Mouse (Mus musculus) forebrain, embryonic 14.5 days (tissue): ENCODE measurements around the gene Calhm1. TPM values are rescaled to one million over a fixed set of nuclear protein-coding genes. Genes with fewer than 3 reads are reported as not detected.

Experiments used
- ATAC-seq: fragments of 200-750 bp; cut with Nextera tagmentation; 2 replicates; pipeline ENCODE4 v1.8.0; 2017; ENCODE audit warnings: mild to moderate bottlenecking, moderate library complexity
- DNase-seq: peaks from one replicate; pipeline ENCODE4 v3.0.0-alpha.2; 2015; ENCODE audit warnings: low spot score
- H3K27ac ChIP-seq: fragments of 300-500 bp; sonication (generic); 2 replicates; pipeline ENCODE4 v1.5.1; 2014; ENCODE audit warnings: low read depth, mild to moderate bottlenecking, control low read depth, low read length, moderate library complexity
- H3K27me3 ChIP-seq: fragments of 300-500 bp; sonication (generic); replicated peaks from 2 replicates; pipeline ENCODE4 v1.6.1; 2014; ENCODE audit warnings: low read length, control low read depth, mixed read lengths; ENCODE audit not compliant: control insufficient read depth, insufficient read depth
- H3K36me3 ChIP-seq: fragments of 300-500 bp; sonication (generic); 2 replicates; pipeline ENCODE4 v1.6.1; 2014; ENCODE audit warnings: low read length, control low read depth; ENCODE audit not compliant: control insufficient read depth, insufficient read depth
- H3K4me1 ChIP-seq: fragments of 300-500 bp; sonication (generic); 2 replicates; pipeline ENCODE4 v1.6.1; 2014; ENCODE audit warnings: antibody characterized with exemption, low read length, control low read depth; ENCODE audit not compliant: control insufficient read depth, insufficient read depth
- H3K4me2 ChIP-seq: fragments of 300-500 bp; sonication (generic); 2 replicates; pipeline ENCODE4 v1.6.1; 2014; ENCODE audit warnings: mild to moderate bottlenecking, control low read depth, low read length
- H3K4me3 ChIP-seq: fragments of 300-500 bp; sonication (generic); 2 replicates; pipeline ENCODE4 v1.5.1; 2014; ENCODE audit warnings: low read depth, low read length, control low read depth
- H3K9ac ChIP-seq: fragments of 300-500 bp; sonication (generic); 2 replicates; pipeline ENCODE4 v1.6.1; 2014; ENCODE audit warnings: mild to moderate bottlenecking, low read length, control low read depth, moderate library complexity
- H3K9me3 ChIP-seq: fragments of 300-500 bp; sonication (generic); replicated peaks from 2 replicates; pipeline ENCODE4 v1.6.1; 2016; ENCODE audit warnings: low read length, control low read depth, mixed read lengths; ENCODE audit not compliant: control insufficient read depth
- WGBS: fragments of 180-500 bp; shearing (Covaris S2); extraction: QIAGEN DNeasy Blood & Tissue Kit; methylation state at CpG from one replicate; pipeline ENCODE4 v1.1.7; 2014; 5-methylcytosine and 5-hydroxymethylcytosine counted together
- polyA plus RNA-seq: library from polyadenylated mRNA; unstranded; fragments of >200 nt; fragmentation: Nextera tagmentation; extraction: Ambion mirVana; gene quantifications from 2 replicates; pipeline ENCODE4 v1.2.1, GENCODE M21; 2014

Calhm1 gene
- polyA plus RNA-seq, 1 experiment from 2014 or later = not detected

DNA sequence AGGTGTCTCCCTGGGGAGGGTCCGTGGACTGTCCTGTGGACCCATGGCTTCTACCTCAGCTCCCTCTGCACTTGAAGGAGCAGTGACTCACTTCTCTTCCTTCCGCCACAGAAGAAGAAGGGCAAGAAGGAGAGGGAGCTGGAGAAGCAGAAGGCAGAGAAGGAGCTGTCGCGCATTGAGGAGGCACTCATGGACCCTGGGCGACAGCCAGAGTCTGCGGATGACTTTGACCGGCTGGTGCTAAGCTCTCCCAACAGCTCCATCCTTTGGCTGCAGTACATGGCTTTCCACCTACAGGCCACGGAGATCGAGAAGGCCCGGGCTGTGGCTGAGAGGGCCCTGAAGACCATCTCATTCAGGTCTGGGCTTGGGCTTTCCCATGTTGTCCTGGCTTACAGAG, 15.9 kb downstream of the Calhm1 start:
- no peak overlapping the region for H3K4me3 ChIP-seq
- DNase-seq (no peak), ATAC-seq (no peak)
- no peak overlapping the region for H3K4me2 ChIP-seq
- no peaks in the 10 kb centered on the region for H3K9me3 ChIP-seq
- no peaks in the 10 kb centered on the region for H3K27me3 ChIP-seq
- H3K4me1 ChIP-seq = no peaks in the 10 kb centered on the region
- WGBS = 98% methylated on average over 10 of the region's 10 CpGs
- no peak overlapping the region for H3K9ac ChIP-seq
- peaks cover 90% of the 10 kb centered on the region for H3K36me3 ChIP-seq
- no peak overlapping the region for H3K27ac ChIP-seq

DNA sequence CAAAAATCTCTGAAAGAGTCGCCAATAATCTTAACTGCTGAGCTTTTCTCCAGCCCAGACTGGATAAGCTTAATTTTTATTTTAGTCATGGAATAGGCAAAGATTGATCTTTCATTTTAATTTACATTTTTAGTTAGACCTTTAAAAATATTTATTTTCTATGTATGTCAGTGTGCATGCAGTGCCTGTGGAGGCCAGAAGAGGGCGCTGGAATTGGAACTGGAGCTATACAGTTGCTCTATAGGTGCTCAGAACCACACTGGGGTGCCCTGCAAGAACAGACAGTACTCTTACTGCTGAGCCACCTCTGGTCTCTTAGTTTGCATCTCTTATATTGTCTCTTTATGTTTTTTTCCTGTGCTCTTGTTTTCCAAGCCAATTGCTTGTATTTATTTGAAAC, 21.3 kb downstream of the Calhm1 start:
- Histone ChIP-seq H3K4me1 (no peaks in the 10 kb centered on the region), H3K27ac (no peak overlapping the region)
- no peak for ATAC-seq

GRCm38 (mm10) chr19:47121054-47121453, 23.0 kb downstream of the Calhm1 start:
- H3K4me3 ChIP-seq = no peak overlapping the region
- H3K36me3 ChIP-seq = peaks cover 67% of the 10 kb centered on the region
- no peaks in the 10 kb centered on the region for H3K27me3 ChIP-seq
- no peaks in the 10 kb centered on the region for H3K4me1 ChIP-seq
- ATAC-seq (no peak), DNase-seq (peak; percentile 63)
- H3K9me3 ChIP-seq = no peaks in the 10 kb centered on the region
- WGBS = 42% methylated on average over 4 of the region's 4 CpGs
- H3K4me2 ChIP-seq = no peak overlapping the region
- H3K9ac ChIP-seq = no peak overlapping the region
- no peak overlapping the region for H3K27ac ChIP-seq

More for the DNA sequence above, 21.3 kb downstream of the Calhm1 start:
- 26% methylated on average over 2 of the region's 2 CpGs for WGBS
- DNase-seq = peak; percentile 48
- Histone ChIP-seq H3K4me2 (no peak overlapping the region), H3K9ac (no peak overlapping the region), H3K4me3 (no peak overlapping the region), H3K9me3 (no peaks in the 10 kb centered on the region), H3K36me3 (peaks cover 67% of the 10 kb centered on the region), H3K27me3 (no peaks in the 10 kb centered on the region)

GRCm38 (mm10) chr19:47118634-47119033, 25.4 kb downstream of the Calhm1 start:
- Histone ChIP-seq H3K27ac (no peak overlapping the region), H3K36me3 (peaks cover 71% of the 10 kb centered on the region), H3K9me3 (no peaks in the 10 kb centered on the region), H3K4me2 (no peak overlapping the region), H3K4me1 (no peaks in the 10 kb centered on the region), H3K27me3 (no peaks in the 10 kb centered on the region), H3K9ac (no peak overlapping the region), H3K4me3 (no peak overlapping the region)
- WGBS = 88% methylated on average over 2 of the region's 2 CpGs
- no peak for ATAC-seq
- no peak for DNase-seq

DNA sequence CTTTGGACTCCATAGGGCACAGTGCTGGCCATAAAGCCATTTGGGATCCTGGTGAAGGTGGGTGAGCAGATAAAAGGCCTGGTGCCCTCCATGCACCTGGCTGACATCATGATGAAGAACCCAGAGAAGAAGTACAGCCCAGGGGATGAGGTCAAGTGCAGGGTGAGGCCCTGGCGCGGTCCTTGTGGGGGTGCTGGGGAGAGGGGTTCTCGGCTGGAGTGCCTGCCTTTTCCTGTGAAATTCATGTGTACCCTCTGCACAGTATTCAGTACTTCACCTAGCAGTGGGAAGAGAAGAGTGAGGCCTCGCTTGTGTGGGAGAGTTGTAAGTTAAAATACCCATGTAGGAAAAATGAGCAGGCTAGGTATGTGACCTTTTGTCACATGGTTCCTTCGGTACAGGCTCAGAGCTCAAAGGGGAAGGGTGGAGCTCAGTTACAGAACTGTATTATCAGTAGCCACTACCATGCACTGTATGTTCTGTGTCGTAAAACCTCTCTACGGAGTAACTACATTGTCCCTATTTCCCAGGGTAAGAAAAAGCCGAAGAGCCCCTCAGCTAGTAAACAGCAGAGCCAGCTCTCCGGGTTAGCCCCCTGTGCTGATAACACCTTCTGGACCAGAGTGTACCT, 39.3 kb downstream of the Calhm1 start:
- Histone ChIP-seq H3K9me3 (no peaks in the 10 kb centered on the region), H3K27me3 (no peaks in the 10 kb centered on the region), H3K4me3 (no peak overlapping the region), H3K36me3 (peaks cover 98% of the 10 kb centered on the region), H3K9ac (no peak overlapping the region), H3K4me2 (no peak overlapping the region), H3K27ac (no peak overlapping the region), H3K4me1 (no peaks in the 10 kb centered on the region)
- 96% methylated on average over 9 of the region's 9 CpGs for WGBS
- DNase-seq (no peak), ATAC-seq (no peak)

- H3K4me3 ChIP-seq = no peak overlapping the region
- H3K36me3 ChIP-seq = peaks cover 98% of the 10 kb centered on the region
- no peak for DNase-seq
- no peak overlapping the region for H3K27ac ChIP-seq
- H3K4me2 ChIP-seq = no peak overlapping the region
- WGBS = 92% methylated on average over 5 of the region's 5 CpGs
- no peak overlapping the region for H3K9ac ChIP-seq
- no peak for ATAC-seq
- H3K27me3 ChIP-seq = no peaks in the 10 kb centered on the region
- no peaks in the 10 kb centered on the region for H3K9me3 ChIP-seq
- no peaks in the 10 kb centered on the region for H3K4me1 ChIP-seq
Measured at GRCm38 (mm10) chr19:47101080-47101479, 43.0 kb downstream of the Calhm1 start.

Other genes with a start within 250 kb of the Calhm1 start
- 253 and 297 TPM in 2 replicates for gene Ina, start 129.6 kb downstream of the Calhm1 start, polyA plus RNA-seq
- gene Nt5c2, start 129.1 kb downstream of the Calhm1 start, polyA plus RNA-seq = 84.2 and 86.2 TPM in 2 replicates
- gene Pcgf6, start 93.3 kb downstream of the Calhm1 start, polyA plus RNA-seq = 20.4 and 23.0 TPM in 2 replicates
- 8.4 and 10.2 TPM in 2 replicates for gene Taf5, start 76.5 kb downstream of the Calhm1 start, polyA plus RNA-seq
- gene Usmg5, start 53.6 kb downstream of the Calhm1 start, polyA plus RNA-seq = 1,398 and 1,484 TPM in 2 replicates
- 5.7 and 7.4 TPM in 2 replicates for gene Pdcd11, start 53.5 kb downstream of the Calhm1 start, polyA plus RNA-seq
- 0.69 and 0.83 TPM in 2 replicates for gene Calhm2, start 6.0 kb downstream of the Calhm1 start, polyA plus RNA-seq
- gene Calhm3, start 13.5 kb upstream of the Calhm1 start, polyA plus RNA-seq = not detected in 2 replicates
- 3.7 and 6.4 TPM in 2 replicates for gene Neurl1a, start 34.6 kb upstream of the Calhm1 start, polyA plus RNA-seq